Mouse (Mus musculus): Measurements from ENCODE around the gene Dpf3. TPM values are rescaled to one million over a fixed set of nuclear protein-coding genes. Genes with fewer than 3 reads are reported as not detected.

Gene Dpf3
- polyA plus RNA-seq, 1 experiment from 2014 or later, result 5.9 TPM

DNA sequence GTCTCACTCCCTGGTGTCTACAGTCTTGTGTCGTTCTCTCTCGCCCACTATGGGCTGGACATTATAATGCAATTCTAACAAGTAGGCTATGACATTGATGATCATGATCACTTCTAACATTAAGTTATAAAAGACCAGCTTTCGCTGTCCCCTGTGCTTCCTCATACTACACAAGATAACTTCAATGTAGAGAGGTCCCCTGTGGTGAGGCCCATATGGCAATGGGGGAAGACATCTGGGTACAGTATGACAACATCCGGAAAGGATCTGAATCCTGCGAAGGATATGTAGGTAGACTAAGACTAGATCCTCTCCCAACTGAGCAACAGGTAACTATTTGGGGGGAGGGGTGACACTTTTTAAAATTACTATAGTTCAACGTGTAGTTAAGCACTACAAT, 251.7 kb downstream of the Dpf3 start:
- no peak overlapping the region for H3K27ac ChIP-seq (ENCODE audit: low read depth, low read length)
- H3K4me2 ChIP-seq (replicated peaks; ENCODE audit: low read depth), result no peak overlapping the region
- no peaks in the 10 kb centered on the region for H3K27me3 ChIP-seq (replicated peaks; ENCODE audit: control insufficient read depth, insufficient read depth, low read length)
- H3K9me3 ChIP-seq (ENCODE audit: control insufficient read depth), result no peaks in the 10 kb centered on the region
- 93% methylated on average over 6 of the region's 6 CpGs for WGBS
- H3K9ac ChIP-seq (ENCODE audit: low read depth, low read length), result no peak overlapping the region
- ATAC-seq, result no peak
- TF ChIP-seq CTCF (IDR thresholded peaks at IDR 0.05; ENCODE audit: low read depth), result no peak
- H3K36me3 ChIP-seq (ENCODE audit: control insufficient read depth, insufficient read depth), result no peaks in the 10 kb centered on the region
- no peaks in the 10 kb centered on the region for H3K4me1 ChIP-seq (replicated peaks; ENCODE audit: control insufficient read depth, insufficient read depth, low read length)
- no peak overlapping the region for H3K4me3 ChIP-seq (ENCODE audit: low read depth, low read length)

- no peaks in the 10 kb centered on the region for H3K27me3 ChIP-seq (replicated peaks; ENCODE audit: control insufficient read depth, insufficient read depth, low read length)
- no peaks in the 10 kb centered on the region for H3K9me3 ChIP-seq (ENCODE audit: control insufficient read depth)
- no peaks in the 10 kb centered on the region for H3K36me3 ChIP-seq (ENCODE audit: control insufficient read depth, insufficient read depth)
- H3K4me1 ChIP-seq (replicated peaks; ENCODE audit: control insufficient read depth, insufficient read depth, low read length), result no peaks in the 10 kb centered on the region
- no peak overlapping the region for H3K4me2 ChIP-seq (replicated peaks; ENCODE audit: low read depth)
- WGBS, result 61% methylated on average over 2 of the region's 2 CpGs
- no peak for TF ChIP-seq CTCF (IDR thresholded peaks at IDR 0.05; ENCODE audit: low read depth)
- H3K27ac ChIP-seq (ENCODE audit: low read depth, low read length), result no peak overlapping the region
- H3K4me3 ChIP-seq (ENCODE audit: low read depth, low read length), result no peak overlapping the region
- no peak for ATAC-seq
- no peak overlapping the region for H3K9ac ChIP-seq (ENCODE audit: low read depth, low read length)
Measured at GRCm38 (mm10) chr12:83234981-83235380, 252.5 kb downstream of the Dpf3 start.

DNA sequence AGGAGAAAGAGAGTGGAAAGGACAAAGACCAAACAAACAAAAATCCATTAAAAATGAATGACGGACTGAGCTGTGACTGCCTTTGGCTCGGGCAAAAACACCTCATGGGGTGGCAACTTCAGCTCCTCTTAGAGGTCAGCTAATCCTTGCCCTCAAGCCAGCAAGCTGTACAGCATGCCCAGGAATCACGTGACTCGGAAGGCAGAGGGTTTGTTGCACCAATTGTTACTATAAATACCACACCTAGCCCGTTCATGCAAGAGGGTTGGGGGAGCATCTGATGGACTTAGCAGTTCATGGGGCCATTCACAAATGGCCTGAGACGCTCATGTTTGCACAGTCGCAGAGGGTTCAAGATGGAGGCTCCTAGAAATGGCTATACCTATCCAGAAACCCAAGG, 253.9 kb downstream of the Dpf3 start:
- no peak overlapping the region for H3K27ac ChIP-seq (ENCODE audit: low read depth, low read length)
- H3K4me2 ChIP-seq (replicated peaks; ENCODE audit: low read depth), result no peak overlapping the region
- TF ChIP-seq CTCF (IDR thresholded peaks at IDR 0.05; ENCODE audit: low read depth), result no peak
- H3K4me1 ChIP-seq (replicated peaks; ENCODE audit: control insufficient read depth, insufficient read depth, low read length), result no peaks in the 10 kb centered on the region
- H3K9ac ChIP-seq (ENCODE audit: low read depth, low read length), result no peak overlapping the region
- WGBS, result 71% methylated on average over 7 of the region's 7 CpGs
- ATAC-seq, result no peak
- no peak overlapping the region for H3K4me3 ChIP-seq (ENCODE audit: low read depth, low read length)
- H3K9me3 ChIP-seq (ENCODE audit: control insufficient read depth), result no peaks in the 10 kb centered on the region
- H3K36me3 ChIP-seq (ENCODE audit: control insufficient read depth, insufficient read depth), result no peaks in the 10 kb centered on the region
- no peaks in the 10 kb centered on the region for H3K27me3 ChIP-seq (replicated peaks; ENCODE audit: control insufficient read depth, insufficient read depth, low read length)

DNA sequence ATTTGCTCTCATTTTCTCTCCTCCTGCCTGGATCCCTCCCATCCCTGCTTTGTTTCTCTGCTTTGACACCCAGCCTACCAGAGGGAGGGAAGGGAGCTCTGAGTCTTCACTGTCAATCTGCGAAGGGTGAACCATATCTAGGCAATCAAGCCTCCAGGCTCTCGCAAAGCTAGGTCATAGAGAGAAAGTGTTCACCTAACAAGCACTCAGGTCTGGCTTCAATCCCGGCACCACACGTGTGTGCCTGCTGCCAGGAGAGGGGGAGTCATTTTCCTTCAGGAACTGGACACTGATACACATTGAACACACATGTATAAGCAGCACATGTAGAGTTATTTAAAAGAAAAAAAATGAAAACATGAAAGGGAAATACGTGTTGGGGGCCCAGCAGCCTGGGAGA, 254.6 kb downstream of the Dpf3 start:
- Histone ChIP-seq H3K27me3 (replicated peaks; ENCODE audit: control insufficient read depth, insufficient read depth, low read length) (no peaks in the 10 kb centered on the region), H3K27ac (ENCODE audit: low read depth, low read length) (no peak overlapping the region), H3K9me3 (ENCODE audit: control insufficient read depth) (no peaks in the 10 kb centered on the region), H3K4me3 (ENCODE audit: low read depth, low read length) (no peak overlapping the region), H3K4me1 (replicated peaks; ENCODE audit: control insufficient read depth, insufficient read depth, low read length) (no peaks in the 10 kb centered on the region), H3K9ac (ENCODE audit: low read depth, low read length) (no peak overlapping the region), H3K36me3 (ENCODE audit: control insufficient read depth, insufficient read depth) (no peaks in the 10 kb centered on the region), H3K4me2 (replicated peaks; ENCODE audit: low read depth) (no peak overlapping the region)
- no peak for TF ChIP-seq CTCF (IDR thresholded peaks at IDR 0.05; ENCODE audit: low read depth)
- 68% methylated on average over 5 of the region's 5 CpGs for WGBS
- no peak for ATAC-seq

DNA sequence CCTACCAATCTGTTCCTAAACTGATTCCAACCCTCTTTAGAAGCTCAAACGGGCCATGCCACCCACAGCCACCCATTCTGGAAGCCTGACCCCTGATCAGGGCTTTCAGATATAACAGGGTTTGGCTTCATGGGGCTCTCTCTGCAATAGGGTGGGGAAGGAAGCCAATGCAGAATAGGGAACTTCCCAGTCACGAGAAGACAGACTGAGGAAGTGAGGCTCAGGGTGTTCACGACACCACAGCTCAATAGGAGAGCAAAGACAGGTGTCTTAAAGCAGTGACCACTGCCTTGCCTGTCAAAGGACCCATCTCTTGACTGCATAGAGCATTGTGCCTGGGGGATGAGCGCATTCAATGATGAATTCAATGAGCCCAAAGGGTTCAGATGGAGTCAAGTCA, 256.3 kb downstream of the Dpf3 start:
- no peaks in the 10 kb centered on the region for H3K27me3 ChIP-seq (replicated peaks; ENCODE audit: control insufficient read depth, insufficient read depth, low read length)
- WGBS, result 79% methylated on average over 4 of the region's 4 CpGs
- no peak overlapping the region for H3K9ac ChIP-seq (ENCODE audit: low read depth, low read length)
- H3K27ac ChIP-seq (ENCODE audit: low read depth, low read length), result no peak overlapping the region
- no peak overlapping the region for H3K4me3 ChIP-seq (ENCODE audit: low read depth, low read length)
- no peak for TF ChIP-seq CTCF (IDR thresholded peaks at IDR 0.05; ENCODE audit: low read depth)
- H3K4me2 ChIP-seq (replicated peaks; ENCODE audit: low read depth), result no peak overlapping the region
- H3K9me3 ChIP-seq (ENCODE audit: control insufficient read depth), result no peaks in the 10 kb centered on the region
- H3K4me1 ChIP-seq (replicated peaks; ENCODE audit: control insufficient read depth, insufficient read depth, low read length), result no peaks in the 10 kb centered on the region
- ATAC-seq, result no peak
- no peaks in the 10 kb centered on the region for H3K36me3 ChIP-seq (ENCODE audit: control insufficient read depth, insufficient read depth)

DNA sequence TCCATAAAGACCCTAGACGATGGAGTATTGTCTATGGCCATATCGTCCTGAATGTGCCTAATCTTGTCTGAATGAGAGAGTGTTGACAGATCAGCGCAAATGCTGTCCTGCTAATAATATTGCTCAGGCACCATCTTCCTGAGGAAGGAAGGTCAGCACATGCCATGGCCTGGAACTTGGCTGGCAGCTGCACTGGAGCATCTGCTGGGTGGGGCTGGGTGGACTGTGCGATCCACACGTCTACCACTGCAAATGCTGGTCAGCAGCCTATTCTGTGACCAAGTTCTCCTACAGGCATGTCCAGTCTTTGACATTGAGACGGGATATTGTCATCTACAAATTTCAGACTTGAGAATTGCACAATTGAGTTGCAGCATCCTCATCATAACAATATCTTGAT, 257.8 kb downstream of the Dpf3 start:
- H3K27ac ChIP-seq (ENCODE audit: low read depth, low read length), result no peak overlapping the region
- WGBS, result 80% methylated on average over 6 of the region's 6 CpGs
- H3K4me3 ChIP-seq (ENCODE audit: low read depth, low read length), result no peak overlapping the region
- no peak overlapping the region for H3K4me2 ChIP-seq (replicated peaks; ENCODE audit: low read depth)
- H3K4me1 ChIP-seq (replicated peaks; ENCODE audit: control insufficient read depth, insufficient read depth, low read length), result no peaks in the 10 kb centered on the region
- no peaks in the 10 kb centered on the region for H3K9me3 ChIP-seq (ENCODE audit: control insufficient read depth)
- H3K9ac ChIP-seq (ENCODE audit: low read depth, low read length), result no peak overlapping the region
- H3K27me3 ChIP-seq (replicated peaks; ENCODE audit: control insufficient read depth, insufficient read depth, low read length), result no peaks in the 10 kb centered on the region
- H3K36me3 ChIP-seq (ENCODE audit: control insufficient read depth, insufficient read depth), result no peaks in the 10 kb centered on the region
- TF ChIP-seq CTCF (IDR thresholded peaks at IDR 0.05; ENCODE audit: low read depth), result no peak
- no peak for ATAC-seq

- no peak overlapping the region for H3K27ac ChIP-seq (ENCODE audit: low read depth, low read length)
- no peaks in the 10 kb centered on the region for H3K4me1 ChIP-seq (replicated peaks; ENCODE audit: control insufficient read depth, insufficient read depth, low read length)
- no peaks in the 10 kb centered on the region for H3K27me3 ChIP-seq (replicated peaks; ENCODE audit: control insufficient read depth, insufficient read depth, low read length)
- H3K9me3 ChIP-seq (ENCODE audit: control insufficient read depth), result no peaks in the 10 kb centered on the region
- 87% methylated on average over 4 of the region's 4 CpGs for WGBS
- no peak overlapping the region for H3K9ac ChIP-seq (ENCODE audit: low read depth, low read length)
- ATAC-seq, result no peak
- TF ChIP-seq CTCF (IDR thresholded peaks at IDR 0.05; ENCODE audit: low read depth), result no peak
- H3K4me2 ChIP-seq (replicated peaks; ENCODE audit: low read depth), result no peak overlapping the region
- no peaks in the 10 kb centered on the region for H3K36me3 ChIP-seq (ENCODE audit: control insufficient read depth, insufficient read depth)
- H3K4me3 ChIP-seq (ENCODE audit: low read depth, low read length), result no peak overlapping the region
Measured at GRCm38 (mm10) chr12:83227014-83227413, 260.5 kb downstream of the Dpf3 start.
